Mouse (Mus musculus) forebrain, postnatal 0 days (tissue): ENCODE results near the gene Fbxl22. TPM values are rescaled to one million over a fixed set of nuclear protein-coding genes. Genes with fewer than 3 reads are reported as not detected.

Experiments
- ATAC-seq: fragments of 200-750 bp; cut with Nextera tagmentation; 2 replicates; pipeline ENCODE4 v1.8.0; 2017; ENCODE audit warnings: mild to moderate bottlenecking, moderate library complexity
- DNase-seq: peaks from one replicate; pipeline ENCODE4 v3.0.0-alpha.2; 2015
- H3K27ac ChIP-seq: fragments of 300-500 bp; sonication (generic); 2 replicates; pipeline ENCODE4 v1.5.1; 2014; ENCODE audit warnings: low read depth, mild to moderate bottlenecking, antibody characterized with exemption, low read length, moderate library complexity, mixed read lengths
- H3K27me3 ChIP-seq: fragments of 300-500 bp; sonication (generic); 2 replicates; pipeline ENCODE4 v1.6.1; 2014; ENCODE audit warnings: mild to moderate bottlenecking, low read length, mixed read lengths; ENCODE audit not compliant: insufficient read depth
- H3K36me3 ChIP-seq: fragments of 300-500 bp; sonication (generic); 2 replicates; pipeline ENCODE4 v1.6.1; 2014; ENCODE audit warnings: mild to moderate bottlenecking, moderate library complexity; ENCODE audit not compliant: insufficient read depth
- H3K4me1 ChIP-seq: fragments of 300-500 bp; sonication (generic); 2 replicates; pipeline ENCODE4 v1.6.1; 2014; ENCODE audit warnings: antibody characterized with exemption; ENCODE audit not compliant: insufficient read depth
- H3K4me2 ChIP-seq: fragments of 300-500 bp; sonication (generic); 2 replicates; pipeline ENCODE4 v1.6.1; 2014; ENCODE audit warnings: low read depth, mild to moderate bottlenecking, moderate library complexity
- H3K4me3 ChIP-seq: fragments of 300-500 bp; sonication (generic); 2 replicates; pipeline ENCODE4 v1.5.1; 2014; ENCODE audit warnings: low read depth, low read length, mixed read lengths
- H3K9ac ChIP-seq: fragments of 300-500 bp; sonication (generic); 2 replicates; pipeline ENCODE4 v1.6.1; 2014; ENCODE audit warnings: mild to moderate bottlenecking
- H3K9me3 ChIP-seq: fragments of 300-500 bp; sonication (generic); 2 replicates; pipeline ENCODE4 v1.6.1; 2016; ENCODE audit warnings: low read length
- CTCF ChIP-seq: sonication (generic); IDR thresholded peaks from 2 replicates; pipeline ENCODE4 v1.5.1; 2016; ENCODE audit warnings: antibody characterized with exemption, control low read depth, low read depth
- WGBS: fragments of 180-500 bp; shearing (Covaris S2); extraction: QIAGEN DNeasy Blood & Tissue Kit; methylation state at CpG from one replicate; pipeline ENCODE4 v1.1.7; 2014; 5-methylcytosine and 5-hydroxymethylcytosine counted together
- polyA plus RNA-seq: library from polyadenylated mRNA; unstranded; fragments of >200 nt; fragmentation: Nextera tagmentation; extraction: Ambion mirVana; gene quantifications from 2 replicates; pipeline ENCODE4 v1.2.1, GENCODE M21; 2015
- total RNA-seq: library from RNA; depleted of rRNA; stranded (reverse); fragments of >200 nt; gene quantifications from 2 replicates; pipeline ENCODE4 v1.2.3, GENCODE M21; 2014

The Fbxl22 gene
- total and polyA plus RNA-seq, 2 experiments from 2014 or later = 0.29 to 0.48 TPM

- H3K4me3 ChIP-seq = no peak overlapping the region
- no peak overlapping the region for H3K27ac ChIP-seq
- no peak for TF ChIP-seq CTCF
- H3K36me3 ChIP-seq = peaks cover 47% of the 10 kb centered on the region
- peaks cover 12% of the 10 kb centered on the region for H3K4me1 ChIP-seq
- DNase-seq = no peak
- no peak overlapping the region for H3K9ac ChIP-seq
- no peak overlapping the region for H3K4me2 ChIP-seq
- H3K9me3 ChIP-seq = no peaks in the 10 kb centered on the region
- WGBS = 74% methylated on average over 4 of the region's 4 CpGs
- no peaks in the 10 kb centered on the region for H3K27me3 ChIP-seq
- ATAC-seq = no peak
Observed at GRCm38 (mm10) chr9:66508890-66509399, 5.4 kb downstream of the Fbxl22 start.

GRCm38 (mm10) chr9:66507684-66508083 lies 6.7 kb downstream of the Fbxl22 start:
- no peak for ATAC-seq
- 85% methylated on average over 3 of the region's 3 CpGs for WGBS
- no peak for TF ChIP-seq CTCF

GRCm38 (mm10) chr9:66506424-66506823 lies 8.0 kb downstream of the Fbxl22 start:
- Histone ChIP-seq H3K9ac (no peak overlapping the region), H3K4me3 (no peak overlapping the region), H3K4me2 (no peak overlapping the region), H3K27ac (no peak overlapping the region), H3K36me3 (peaks cover 62% of the 10 kb centered on the region), H3K27me3 (no peaks in the 10 kb centered on the region), H3K4me1 (peaks cover 6% of the 10 kb centered on the region), H3K9me3 (no peaks in the 10 kb centered on the region)
- DNase-seq (no peak), ATAC-seq (no peak)
- no peak for TF ChIP-seq CTCF

More at GRCm38 (mm10) chr9:66507684-66508083, 6.7 kb downstream of the Fbxl22 start:
- peaks cover 53% of the 10 kb centered on the region for H3K36me3 ChIP-seq
- no peak for DNase-seq
- H3K9me3 ChIP-seq = no peaks in the 10 kb centered on the region
- no peak overlapping the region for H3K4me3 ChIP-seq
- no peaks in the 10 kb centered on the region for H3K27me3 ChIP-seq
- H3K4me2 ChIP-seq = no peak overlapping the region
- H3K4me1 ChIP-seq = peaks cover 9% of the 10 kb centered on the region
- no peak overlapping the region for H3K9ac ChIP-seq
- no peak overlapping the region for H3K27ac ChIP-seq

GRCm38 (mm10) chr9:66506011-66506410 lies 8.4 kb downstream of the Fbxl22 start:
- ATAC-seq (peak; percentile 34), DNase-seq (peak; percentile 34)
- Histone ChIP-seq H3K36me3 (peaks cover 66% of the 10 kb centered on the region), H3K27me3 (no peaks in the 10 kb centered on the region), H3K4me1 (peaks cover 6% of the 10 kb centered on the region), H3K9me3 (no peaks in the 10 kb centered on the region), H3K4me3 (no peak overlapping the region), H3K9ac (no peak overlapping the region), H3K4me2 (no peak overlapping the region), H3K27ac (no peak overlapping the region)
- WGBS = 8% methylated on average over 4 of the region's 4 CpGs
- no peak for TF ChIP-seq CTCF

GRCm38 (mm10) chr9:66505141-66505917 lies 9.1 kb downstream of the Fbxl22 start:
- peak overlapping the region; percentile 54; the same call in 1 of the 2 replicates for H3K27ac ChIP-seq
- ATAC-seq (no peak), DNase-seq (no peak)
- H3K36me3 ChIP-seq = peaks cover 68% of the 10 kb centered on the region
- H3K27me3 ChIP-seq = no peaks in the 10 kb centered on the region
- H3K4me2 ChIP-seq = no peak overlapping the region
- H3K4me1 ChIP-seq = peaks cover 2% of the 10 kb centered on the region
- H3K4me3 ChIP-seq = no peak overlapping the region
- 36% methylated on average over 9 of the region's 9 CpGs for WGBS
- H3K9ac ChIP-seq = no peak overlapping the region
- no peaks in the 10 kb centered on the region for H3K9me3 ChIP-seq
- TF ChIP-seq CTCF = no peak

- DNase-seq (no peak), ATAC-seq (no peak)
- no peak for TF ChIP-seq CTCF
- Histone ChIP-seq H3K27ac (no peak overlapping the region), H3K27me3 (no peaks in the 10 kb centered on the region), H3K4me1 (no peaks in the 10 kb centered on the region), H3K36me3 (peaks cover 70% of the 10 kb centered on the region), H3K9ac (no peak overlapping the region), H3K4me2 (no peak overlapping the region), H3K4me3 (no peak overlapping the region), H3K9me3 (no peaks in the 10 kb centered on the region)
- WGBS = 87% methylated on average over 13 of the region's 13 CpGs
Observed at GRCm38 (mm10) chr9:66504518-66504917, 9.9 kb downstream of the Fbxl22 start.

- 87% methylated on average over 4 of the region's 4 CpGs for WGBS
- ATAC-seq (no peak), DNase-seq (no peak)
- Histone ChIP-seq H3K36me3 (peaks cover 66% of the 10 kb centered on the region), H3K4me3 (no peak overlapping the region), H3K27ac (no peak overlapping the region), H3K9me3 (no peaks in the 10 kb centered on the region), H3K4me1 (no peaks in the 10 kb centered on the region), H3K4me2 (no peak overlapping the region), H3K27me3 (no peaks in the 10 kb centered on the region), H3K9ac (no peak overlapping the region)
- no peak for TF ChIP-seq CTCF
Observed at GRCm38 (mm10) chr9:66503879-66504411, 10.4 kb downstream of the Fbxl22 start.
